Mouse (Mus musculus) kidney, adult 11 months (tissue): Measurements from ENCODE around the gene Gh.
"Not testable (repeated sequence)": the region's sequence is repeated elsewhere in the genome, so short reads cannot be mapped to it uniquely, and the experiment has no call there.

Source experiments
- DNase-seq: peaks from one replicate; pipeline ENCODE4 v3.0.0; 2022

The Gh gene

DNA sequence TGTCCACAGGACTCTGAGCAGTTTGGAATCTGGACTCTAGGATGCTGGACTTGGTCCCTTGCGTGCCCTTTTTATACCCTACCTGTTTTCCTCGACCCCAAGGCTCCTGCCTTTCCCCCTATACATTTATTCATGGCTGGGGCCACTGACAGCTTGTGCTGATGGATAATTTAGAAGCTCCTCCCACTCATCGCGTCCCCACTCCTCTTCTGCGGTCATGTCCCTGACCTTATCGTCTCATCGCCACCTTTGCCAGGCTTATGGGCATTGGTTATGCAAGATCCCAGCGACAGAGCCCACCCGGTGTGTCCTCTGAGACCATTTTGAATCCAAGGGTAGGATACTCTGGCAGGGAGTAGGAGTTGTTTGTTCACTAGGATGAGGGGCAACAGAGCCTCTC, at the start of gene Gh:
Gh (minus strand) TSS at position 101 of the 400 bp plus-strand sequence.
- no peak for DNase-seq

GRCm38 (mm10) chr11:106351253-106351652, 49.6 kb upstream of the Gh start:
- DNase-seq: no peak

GRCm38 (mm10) chr11:106350853-106351252, 49.2 kb upstream of the Gh start:
- DNase-seq: no peak

GRCm38 (mm10) chr11:106349772-106350171, 48.1 kb upstream of the Gh start:
- no peak for DNase-seq

- no peak for DNase-seq
These were observed 43.2 kb upstream of the Gh start for GRCm38 (mm10) chr11:106344910-106345309.

DNA sequence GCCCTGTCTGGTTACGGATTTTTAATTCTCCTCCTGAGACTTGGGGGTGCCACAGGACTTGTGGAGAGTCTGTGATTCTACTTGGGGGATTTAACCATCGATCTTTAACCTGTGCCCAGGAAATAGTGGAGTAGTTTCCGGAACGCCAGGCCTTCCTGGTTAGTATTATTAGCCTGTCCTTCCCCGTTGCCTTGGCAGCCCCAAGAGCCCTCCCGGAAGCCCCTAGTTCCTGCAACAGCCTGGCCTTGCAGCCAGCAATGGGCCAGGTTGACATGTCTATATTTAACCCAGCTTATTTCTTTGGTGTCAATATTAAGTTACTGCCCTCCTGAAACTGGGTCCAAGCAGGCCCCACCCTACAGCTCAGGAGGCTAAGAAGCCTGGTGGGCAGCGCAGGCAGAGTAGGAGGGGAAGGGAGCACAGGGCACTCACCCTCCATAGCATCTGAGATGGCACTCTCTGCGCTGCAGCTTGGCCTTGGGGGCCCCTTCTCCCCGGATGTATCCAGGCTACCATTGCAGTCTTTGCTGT, 39.4 kb upstream of the Gh start:
- no peak for DNase-seq

DNA sequence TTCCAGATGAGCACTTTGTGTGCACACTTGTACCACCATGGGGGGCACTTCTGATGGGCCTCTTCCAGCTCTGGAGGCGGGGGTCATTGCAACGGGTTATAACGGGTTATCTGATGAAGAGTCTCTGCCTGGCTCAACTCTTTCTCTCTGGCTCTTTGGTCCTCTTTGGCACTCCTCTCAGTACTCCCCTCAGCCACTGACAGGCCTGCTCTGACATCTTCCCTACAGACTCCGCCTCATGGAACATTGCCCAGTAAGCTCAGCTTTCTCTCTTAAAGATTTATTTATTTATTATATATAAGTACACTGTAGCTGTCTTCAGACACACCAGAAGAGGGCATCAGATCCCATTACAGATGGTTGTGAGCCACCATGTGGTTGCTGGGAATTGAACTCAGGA, 37.7 kb upstream of the Gh start:
- DNase-seq: not testable (repeated sequence)

DNA sequence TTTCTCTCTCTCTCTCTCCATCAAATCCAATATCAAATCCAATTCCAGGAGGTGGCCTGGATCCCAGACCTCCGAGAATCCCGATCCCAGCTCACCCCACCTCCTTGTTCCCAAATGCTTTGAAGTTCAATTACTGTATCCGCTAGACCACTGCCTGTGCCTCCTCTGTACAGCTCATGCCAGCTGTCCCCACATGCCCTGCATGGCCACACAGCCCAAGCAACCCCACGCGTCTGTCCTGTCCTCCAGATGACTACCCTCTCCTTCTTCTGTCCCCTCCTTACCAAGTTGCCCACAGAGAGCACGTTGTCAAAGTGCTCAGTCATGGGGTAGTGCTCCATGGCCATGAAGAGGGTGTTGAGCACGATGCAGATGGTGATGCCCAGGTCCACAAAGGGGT, 37.2 kb upstream of the Gh start:
- DNase-seq: no peak

- DNase-seq: no peak
These were observed 36.4 kb upstream of the Gh start for GRCm38 (mm10) chr11:106338029-106338428.

DNA sequence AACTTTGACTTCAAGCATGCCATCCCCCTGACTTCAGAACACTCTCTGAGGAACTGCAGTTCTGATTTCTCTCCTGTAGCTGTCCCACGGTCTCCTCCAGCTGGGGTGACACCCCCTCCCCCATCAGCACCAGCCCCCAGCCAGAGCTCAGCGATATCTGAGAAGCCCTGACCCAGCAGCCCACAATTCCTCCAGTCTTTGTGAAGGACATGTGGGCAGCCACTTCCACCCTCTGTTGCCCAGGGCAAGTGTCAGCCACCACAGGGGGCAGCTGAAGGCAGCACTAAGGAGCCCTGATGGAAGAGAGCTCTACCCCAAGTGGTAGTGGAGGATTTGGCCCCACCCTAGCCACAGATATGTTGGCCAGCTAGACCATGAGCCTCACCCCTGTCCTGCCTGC, 32.4 kb upstream of the Gh start:
- no peak for DNase-seq

DNA sequence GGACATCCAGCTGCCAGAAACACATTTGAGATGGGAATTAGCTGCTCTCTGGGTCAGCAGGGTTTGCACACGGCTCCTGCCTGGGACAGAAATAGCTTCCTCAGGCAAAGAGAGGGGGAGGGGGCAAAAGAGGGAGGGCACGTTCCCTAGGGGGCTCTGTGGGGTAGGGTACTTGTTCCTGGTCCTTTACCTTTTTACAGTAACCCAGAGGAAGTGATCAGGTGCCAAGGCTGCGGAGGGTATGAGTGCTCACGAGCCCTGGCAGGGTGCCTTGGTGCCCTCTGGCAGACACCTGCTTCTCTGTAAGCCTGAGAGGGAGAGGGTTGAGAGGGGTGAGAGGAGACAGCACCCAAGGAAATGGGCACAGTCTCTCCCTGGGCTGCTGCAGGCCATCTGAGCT, 30.8 kb upstream of the Gh start:
- DNase-seq: no peak

- DNase-seq: no peak
These were observed 28.0 kb upstream of the Gh start for GRCm38 (mm10) chr11:106329682-106330081.

DNA sequence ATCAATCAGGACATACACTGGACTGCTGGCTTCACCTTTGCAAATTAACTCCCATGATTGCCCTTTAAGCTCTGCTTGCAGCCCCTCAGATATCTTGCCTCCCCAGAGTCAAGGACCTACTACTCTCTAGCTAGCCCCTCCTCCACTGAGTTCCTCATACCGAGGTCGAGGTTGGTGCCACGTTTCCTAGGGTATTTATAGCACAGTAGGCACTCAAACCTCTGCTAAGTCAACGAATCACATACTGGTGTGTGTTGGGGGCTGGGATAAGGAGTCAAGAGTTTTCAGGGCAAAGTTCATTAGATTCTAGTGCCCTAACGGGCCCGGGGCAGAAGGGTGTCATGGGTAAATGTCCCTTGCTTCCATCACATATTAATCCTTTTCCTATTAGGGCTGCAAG, 27.5 kb upstream of the Gh start:
- DNase-seq: no peak

DNA sequence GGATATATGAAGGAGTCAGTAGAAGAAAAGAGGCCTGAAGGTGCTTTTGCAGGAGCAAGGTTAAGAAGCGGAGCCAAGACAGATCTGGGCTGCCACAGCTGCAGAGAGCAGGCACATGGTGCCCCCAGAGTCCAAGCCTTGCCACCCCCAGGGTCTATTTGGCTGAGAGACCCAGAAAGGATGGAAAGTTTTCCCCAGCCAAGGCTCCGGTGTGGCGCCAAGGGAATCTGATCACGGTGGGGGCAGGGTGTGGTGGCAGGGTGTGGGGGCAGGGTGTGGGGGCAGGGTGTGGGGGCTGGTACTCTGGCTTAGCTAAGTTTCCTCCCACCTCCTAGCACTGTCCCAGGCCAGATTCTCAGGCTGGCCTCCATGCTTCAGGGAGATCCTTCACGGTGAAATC, 26.9 kb upstream of the Gh start:
- no peak for DNase-seq

- DNase-seq: no peak
These were observed 24.8 kb upstream of the Gh start for GRCm38 (mm10) chr11:106326475-106326874.

DNA sequence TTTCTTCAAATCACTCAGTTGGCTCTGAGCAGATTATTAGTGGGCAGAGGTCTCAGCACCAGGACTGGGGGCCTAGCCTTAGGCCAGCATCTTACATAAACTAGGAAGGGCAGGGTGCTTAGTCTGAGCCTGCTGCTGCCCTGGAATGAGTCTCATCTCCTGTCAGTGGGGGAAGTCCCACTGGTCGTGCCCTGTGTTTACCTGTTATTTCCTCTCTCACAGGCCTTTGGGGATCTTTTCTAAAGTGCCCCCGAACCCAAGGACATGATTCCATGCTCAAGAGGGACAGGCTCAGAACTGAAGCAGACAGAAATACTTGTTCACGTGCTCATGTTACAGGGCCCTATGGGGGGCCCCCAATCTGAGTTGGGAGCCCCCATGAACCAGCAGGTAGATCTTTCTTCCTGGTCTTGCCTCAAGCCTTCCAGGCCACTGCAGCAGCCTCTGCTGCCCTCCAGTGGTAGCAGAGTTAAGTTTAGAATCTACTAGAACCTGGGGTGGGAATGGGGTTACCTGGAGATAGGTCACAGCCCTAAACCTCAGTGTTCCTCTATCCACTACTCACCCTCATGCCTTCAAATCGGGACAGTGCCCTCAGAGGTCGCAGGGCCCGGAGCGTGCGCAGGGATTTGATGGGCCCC, 24.0 kb upstream of the Gh start:
- peak; percentile 61 for DNase-seq

DNA sequence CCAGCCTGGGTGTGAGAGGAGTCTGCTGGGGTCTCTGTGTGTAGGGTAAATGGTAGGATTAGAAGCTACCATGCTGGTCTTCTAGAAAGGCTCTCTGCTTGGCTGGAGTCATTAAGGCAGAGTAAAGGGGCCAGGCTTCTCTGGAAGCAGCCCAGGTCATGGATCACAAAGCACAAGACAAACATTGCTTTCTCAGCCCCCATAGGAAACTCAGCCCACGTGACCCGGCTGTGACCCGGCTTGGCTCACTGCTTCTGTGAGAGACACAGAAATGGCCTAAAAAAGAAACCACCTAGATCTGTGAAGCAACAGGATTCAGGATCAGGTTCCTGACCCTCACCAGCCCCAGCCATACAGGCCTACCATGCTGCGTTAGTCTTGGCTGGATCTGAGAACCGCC, 23.2 kb upstream of the Gh start:
- peak; percentile 76 for DNase-seq

DNA sequence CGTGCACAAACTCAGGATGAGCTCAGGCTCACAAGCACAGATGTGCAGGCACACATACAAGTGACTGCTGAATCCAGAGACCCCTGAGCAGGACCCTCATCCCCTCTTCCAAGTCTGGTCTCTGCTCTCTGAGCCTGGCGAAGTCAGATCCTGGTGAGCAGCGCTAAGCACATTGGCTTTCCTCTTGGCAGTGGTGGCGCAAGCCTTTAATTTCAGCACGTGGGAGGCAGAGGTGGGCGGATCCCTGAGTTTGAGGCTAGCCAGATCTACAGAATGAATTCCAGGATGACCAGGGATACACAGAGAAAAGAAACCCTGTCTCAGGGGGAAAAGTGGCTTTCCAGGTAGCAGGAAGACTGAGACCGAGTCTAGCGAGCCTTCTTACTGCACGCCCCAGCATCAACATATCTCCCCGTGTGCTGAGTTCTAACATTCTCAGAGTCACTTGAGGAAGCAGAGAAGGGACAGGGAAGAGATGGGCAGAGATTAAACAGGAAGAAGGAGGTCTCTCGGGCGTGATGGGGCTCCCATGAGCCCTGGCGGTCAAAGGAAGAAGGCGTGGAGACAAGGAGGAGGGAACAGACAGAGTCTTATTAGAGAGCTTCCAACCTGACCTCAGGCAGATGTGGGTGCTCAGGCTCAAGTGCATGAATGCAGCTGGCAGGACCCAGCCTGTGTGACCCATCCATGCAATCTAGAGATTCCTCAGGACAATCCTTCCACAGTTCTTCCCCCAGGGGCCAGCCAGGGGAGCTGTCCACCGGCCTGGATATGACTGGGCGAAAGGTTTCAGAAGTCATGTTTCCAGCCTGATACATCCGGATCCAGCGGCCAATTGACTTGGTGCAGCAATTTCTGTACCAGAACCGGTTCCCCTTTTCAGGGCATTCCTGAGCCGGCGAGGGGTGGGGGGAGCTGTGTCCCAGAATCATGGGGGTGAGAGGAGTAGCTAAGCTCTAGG, 17.0 kb upstream of the Gh start:
- no peak for DNase-seq

DNA sequence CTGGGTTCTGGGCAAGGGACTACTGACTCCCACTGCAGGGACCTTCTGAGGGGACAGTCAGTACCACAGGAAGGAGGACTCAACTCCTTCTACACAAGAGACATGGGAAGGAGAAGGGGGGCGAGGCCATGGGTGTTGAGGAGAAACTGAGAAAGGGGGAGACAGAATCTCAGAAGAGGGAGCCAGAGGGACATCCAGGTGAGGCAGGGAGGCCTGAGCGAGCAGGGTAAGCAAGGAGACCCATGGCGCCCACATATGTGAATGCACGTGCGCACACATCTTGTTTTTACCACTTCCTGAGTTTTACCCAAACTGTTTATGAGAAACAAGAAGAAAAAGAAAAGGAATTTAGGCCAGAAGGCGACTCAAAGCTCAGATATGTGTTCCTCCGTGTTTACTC, 16.1 kb upstream of the Gh start:
- DNase-seq: no peak

GRCm38 (mm10) chr11:106316416-106316815, 14.8 kb upstream of the Gh start:
- DNase-seq: no peak

DNA sequence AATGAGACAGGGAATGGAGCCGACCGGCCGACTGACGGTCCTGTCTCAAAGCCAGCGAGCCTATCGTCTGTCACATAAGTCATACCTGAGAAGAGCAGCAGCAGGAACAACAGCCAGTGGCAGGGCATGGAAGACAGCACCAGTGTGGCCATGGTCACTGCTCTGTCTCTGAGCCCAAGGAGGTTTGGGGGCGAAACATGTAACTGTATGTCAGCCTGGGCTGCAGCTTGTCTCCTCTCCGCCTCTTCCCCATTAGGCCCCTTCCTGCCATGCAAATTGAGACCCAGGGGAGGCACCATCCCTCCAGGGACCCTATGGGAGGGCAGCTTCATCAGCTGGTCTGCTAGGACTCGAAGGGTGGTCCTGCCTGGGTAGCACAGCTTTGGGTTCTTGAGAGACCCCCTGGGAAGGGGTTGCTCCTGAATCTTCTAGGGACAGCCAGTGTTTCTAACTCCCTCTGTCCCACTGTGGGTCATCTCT, 12.7 kb upstream of the Gh start, which contains the start of gene Cd79b:
Cd79b (minus strand) TSS at position 430 of the 480 bp plus-strand sequence.
- no peak for DNase-seq

GRCm38 (mm10) chr11:106313533-106313932, 11.9 kb upstream of the Gh start:
- no peak for DNase-seq

DNA sequence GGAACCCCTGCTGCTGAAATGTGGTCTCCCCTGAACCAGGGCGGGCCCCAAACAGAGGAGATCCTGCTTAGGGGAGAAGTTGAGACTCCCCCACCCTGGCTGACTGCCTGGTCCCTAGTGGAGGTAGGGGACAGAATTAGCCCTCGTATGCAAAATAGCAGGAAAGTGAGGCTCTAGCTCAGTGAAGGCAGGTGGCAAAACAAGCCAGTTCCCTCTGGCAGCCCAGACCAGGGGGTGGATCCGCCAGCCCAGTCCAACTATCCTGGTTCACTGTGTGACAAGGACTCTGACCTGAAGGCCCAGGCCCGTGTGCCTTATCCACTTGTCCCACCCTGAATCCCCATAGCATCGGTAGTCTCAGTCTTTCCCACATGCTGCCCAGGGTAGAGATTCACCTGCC, 8.5 kb upstream of the Gh start:
- DNase-seq: no peak

DNA sequence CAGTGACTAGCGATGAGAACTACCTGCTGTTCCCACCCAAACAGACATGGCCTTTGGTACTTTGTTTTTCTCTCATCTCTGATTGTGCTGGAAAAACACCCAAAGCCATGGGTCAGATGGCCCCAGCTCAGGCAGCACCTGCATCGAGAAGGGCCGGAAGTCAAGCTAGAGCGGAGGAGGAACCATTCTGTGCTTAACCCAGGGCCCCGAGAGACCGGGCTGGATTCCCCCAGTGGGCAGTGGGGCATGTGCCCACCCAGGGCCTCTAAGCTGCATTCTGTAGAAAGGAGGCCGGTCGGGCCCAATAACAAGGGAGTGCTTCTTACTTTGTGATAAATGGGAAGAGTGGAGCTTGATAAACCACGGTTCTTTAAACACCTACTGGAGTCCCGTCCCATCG, 6.5 kb upstream of the Gh start:
- no peak for DNase-seq
